Mouse (Mus musculus) lung, postnatal 0 days (tissue): ENCODE measurements around the gene Nup210.

ENCODE experiments used
- CTCF ChIP-seq: IDR thresholded peaks from 2 replicates; pipeline ENCODE4 v1.5.1; 2016; ENCODE audit warnings: antibody characterized with exemption, mild to moderate bottlenecking
- EP300 ChIP-seq: IDR thresholded peaks from 2 replicates; pipeline ENCODE4 v1.6.1; 2016; ENCODE audit warnings: antibody characterized with exemption, mild to moderate bottlenecking, control low read depth

GRCm38 (mm10) chr6:91108301-91108916, 8.2 kb downstream of the Nup210 start:
- TF ChIP-seq CTCF = no peak
- no peak for TF ChIP-seq EP300
